Mouse (Mus musculus): Measurements from ENCODE around the gene Ifit3. TPM values are rescaled to one million over a fixed set of nuclear protein-coding genes. Genes with fewer than 3 reads are reported as not detected.
A peak's percentile ranks its signal among the peaks of the same experiment; 100 is the strongest.

Ifit3 gene
- polyA plus RNA-seq, 1 experiment from 2014 or later = 1.2 TPM

- no peaks in the 10 kb centered on the region for H3K36me3 ChIP-seq (ENCODE audit: control insufficient read depth, insufficient read depth, low read length)
- H3K4me1 ChIP-seq (ENCODE audit: control insufficient read depth in 2 of 2, insufficient read depth in 2 of 2, low read length in 2 of 2) = peaks cover 4 to 24% of the 10 kb centered on the region in 2 experiments; a peak in 3 of 4 replicates
- H3K27me3 ChIP-seq (ENCODE audit: control insufficient read depth, insufficient read depth, low read length) = no peaks in the 10 kb centered on the region
- 0 out of 2 replicates have a peak, but pooled peaks cover 3% of the 10 kb centered on the region for H3K9me3 ChIP-seq (ENCODE audit: control insufficient read depth, low read length)
- H3K4me3 ChIP-seq (ENCODE audit: control insufficient read depth in 1 of 2, insufficient read depth in 1 of 2, low read depth in 1 of 2, low read length in 2 of 2) = peak overlapping the region in 1 of 2 experiments; percentile 0; a peak in 3 of 4 replicates
- no peak for ATAC-seq (ENCODE audit: insufficient number of reproducible peaks, insufficient read depth, low FRiP score, low read depth)
- 27% methylated on average over 6 of the region's 6 CpGs for WGBS
- peak overlapping the region; percentile 71 to 90 for H3K27ac ChIP-seq (replicated peaks in 1 of 2; ENCODE audit: control insufficient read depth in 1 of 2, insufficient read depth in 1 of 2, low read depth in 2 of 2, low read length in 2 of 2)
- peak overlapping the region; percentile 78 for H3K4me2 ChIP-seq (ENCODE audit: low read length)
- H3K9ac ChIP-seq (ENCODE audit: low read length) = 0 out of 2 replicates have a peak overlapping the region, but pooled peaks have one; percentile 6
Measured at GRCm38 (mm10) chr19:34553021-34553420, 30.3 kb upstream of the Ifit3 start.

- 56% methylated on average over 3 of the region's 3 CpGs for WGBS
- no peaks in the 10 kb centered on the region for H3K36me3 ChIP-seq (ENCODE audit: control insufficient read depth, insufficient read depth, low read length)
- no peaks in the 10 kb centered on the region for H3K27me3 ChIP-seq (ENCODE audit: control insufficient read depth, insufficient read depth, low read length)
- peak overlapping the region; percentile 78 for H3K4me2 ChIP-seq (ENCODE audit: low read length)
- peak overlapping the region; percentile 71 to 90 for H3K27ac ChIP-seq (replicated peaks in 1 of 2; ENCODE audit: control insufficient read depth in 1 of 2, insufficient read depth in 1 of 2, low read depth in 2 of 2, low read length in 2 of 2)
- no peak for ATAC-seq (ENCODE audit: insufficient number of reproducible peaks, insufficient read depth, low FRiP score, low read depth)
- 0 out of 2 replicates have a peak overlapping the region, but pooled peaks have one; percentile 6 for H3K9ac ChIP-seq (ENCODE audit: low read length)
- peaks cover 4 to 24% of the 10 kb centered on the region in 2 experiments; a peak in 3 of 4 replicates for H3K4me1 ChIP-seq (ENCODE audit: control insufficient read depth in 2 of 2, insufficient read depth in 2 of 2, low read length in 2 of 2)
- H3K4me3 ChIP-seq (ENCODE audit: control insufficient read depth in 1 of 2, insufficient read depth in 1 of 2, low read depth in 1 of 2, low read length in 2 of 2) = peak overlapping the region in 1 of 2 experiments; percentile 0; a peak in 1 of 4 replicates
- H3K9me3 ChIP-seq (ENCODE audit: control insufficient read depth, low read length) = 0 out of 2 replicates have a peak, but pooled peaks cover 3% of the 10 kb centered on the region
Measured at GRCm38 (mm10) chr19:34553522-34553921, 29.8 kb upstream of the Ifit3 start.

DNA sequence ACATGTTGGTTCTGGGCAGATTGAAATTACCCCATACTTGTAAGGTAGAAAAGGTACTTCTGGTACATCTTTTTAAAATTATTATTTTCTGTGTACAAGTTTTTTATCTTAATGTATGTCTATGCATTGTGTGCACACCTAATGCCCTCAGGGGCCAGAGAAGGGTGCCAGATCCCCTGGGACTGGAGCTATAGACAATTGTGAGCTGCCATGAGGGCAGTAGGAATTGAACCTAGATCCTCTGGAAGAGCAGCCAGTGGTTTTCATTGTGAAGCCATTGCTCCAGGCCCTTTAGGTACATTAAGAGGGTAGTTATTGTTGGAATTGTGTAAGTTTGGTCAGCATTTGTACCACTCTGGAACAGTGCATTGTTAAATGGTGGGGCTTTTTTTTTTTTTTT is 29.3 kb upstream of the Ifit3 start:
- H3K4me2 ChIP-seq (ENCODE audit: low read length) = no peak overlapping the region
- peaks cover 4 to 24% of the 10 kb centered on the region in 2 experiments; a peak in 3 of 4 replicates for H3K4me1 ChIP-seq (ENCODE audit: control insufficient read depth in 2 of 2, insufficient read depth in 2 of 2, low read length in 2 of 2)
- H3K36me3 ChIP-seq (ENCODE audit: control insufficient read depth, insufficient read depth, low read length) = no peaks in the 10 kb centered on the region
- no peak for ATAC-seq (ENCODE audit: insufficient number of reproducible peaks, insufficient read depth, low FRiP score, low read depth)
- H3K27ac ChIP-seq (replicated peaks in 1 of 2; ENCODE audit: control insufficient read depth in 1 of 2, insufficient read depth in 1 of 2, low read depth in 2 of 2, low read length in 2 of 2) = no peak overlapping the region; a peak in 1 of 4 replicates
- H3K27me3 ChIP-seq (ENCODE audit: control insufficient read depth, insufficient read depth, low read length) = no peaks in the 10 kb centered on the region
- no peak overlapping the region for H3K9ac ChIP-seq (ENCODE audit: low read length)
- no peak overlapping the region for H3K4me3 ChIP-seq (ENCODE audit: control insufficient read depth in 1 of 2, insufficient read depth in 1 of 2, low read depth in 1 of 2, low read length in 2 of 2)
- H3K9me3 ChIP-seq (ENCODE audit: control insufficient read depth, low read length) = 0 out of 2 replicates have a peak, but pooled peaks cover 3% of the 10 kb centered on the region

GRCm38 (mm10) chr19:34556621-34557020 is 26.7 kb upstream of the Ifit3 start:
- Histone ChIP-seq H3K27ac (replicated peaks in 1 of 2; ENCODE audit: control insufficient read depth in 1 of 2, insufficient read depth in 1 of 2, low read depth in 2 of 2, low read length in 2 of 2) (peak overlapping the region; percentile 6 to 46; a peak in 2 of 4 replicates), H3K4me3 (ENCODE audit: control insufficient read depth in 1 of 2, insufficient read depth in 1 of 2, low read depth in 1 of 2, low read length in 2 of 2) (no peak overlapping the region), H3K9ac (ENCODE audit: low read length) (no peak overlapping the region), H3K4me1 (ENCODE audit: control insufficient read depth in 2 of 2, insufficient read depth in 2 of 2, low read length in 2 of 2) (peaks cover 4 to 19% of the 10 kb centered on the region in 2 experiments; a peak in 3 of 4 replicates), H3K9me3 (ENCODE audit: control insufficient read depth, low read length) (0 out of 2 replicates have a peak, but pooled peaks cover 3% of the 10 kb centered on the region), H3K4me2 (ENCODE audit: low read length) (no peak overlapping the region), H3K36me3 (ENCODE audit: control insufficient read depth, insufficient read depth, low read length) (no peaks in the 10 kb centered on the region), H3K27me3 (ENCODE audit: control insufficient read depth, insufficient read depth, low read length) (no peaks in the 10 kb centered on the region)
- ATAC-seq (ENCODE audit: insufficient number of reproducible peaks, insufficient read depth, low FRiP score, low read depth) = no peak
- 62% methylated on average over 3 of the region's 3 CpGs for WGBS

- no peak overlapping the region for H3K4me2 ChIP-seq (ENCODE audit: low read length)
- no peaks in the 10 kb centered on the region; a peak in 1 of 4 replicates for H3K4me1 ChIP-seq (ENCODE audit: control insufficient read depth in 2 of 2, insufficient read depth in 2 of 2, low read length in 2 of 2)
- H3K36me3 ChIP-seq (ENCODE audit: control insufficient read depth, insufficient read depth, low read length) = no peaks in the 10 kb centered on the region
- H3K9me3 ChIP-seq (ENCODE audit: control insufficient read depth, low read length) = no peaks in the 10 kb centered on the region
- no peak overlapping the region for H3K9ac ChIP-seq (ENCODE audit: low read length)
- H3K27me3 ChIP-seq (ENCODE audit: control insufficient read depth, insufficient read depth, low read length) = no peaks in the 10 kb centered on the region
- no peak for ATAC-seq (ENCODE audit: insufficient number of reproducible peaks, insufficient read depth, low FRiP score, low read depth)
- H3K4me3 ChIP-seq (ENCODE audit: control insufficient read depth in 1 of 2, insufficient read depth in 1 of 2, low read depth in 1 of 2, low read length in 2 of 2) = no peak overlapping the region
- no peak overlapping the region for H3K27ac ChIP-seq (replicated peaks in 1 of 2; ENCODE audit: control insufficient read depth in 1 of 2, insufficient read depth in 1 of 2, low read depth in 2 of 2, low read length in 2 of 2)
Measured at GRCm38 (mm10) chr19:34562556-34562955, 20.8 kb upstream of the Ifit3 start.

DNA sequence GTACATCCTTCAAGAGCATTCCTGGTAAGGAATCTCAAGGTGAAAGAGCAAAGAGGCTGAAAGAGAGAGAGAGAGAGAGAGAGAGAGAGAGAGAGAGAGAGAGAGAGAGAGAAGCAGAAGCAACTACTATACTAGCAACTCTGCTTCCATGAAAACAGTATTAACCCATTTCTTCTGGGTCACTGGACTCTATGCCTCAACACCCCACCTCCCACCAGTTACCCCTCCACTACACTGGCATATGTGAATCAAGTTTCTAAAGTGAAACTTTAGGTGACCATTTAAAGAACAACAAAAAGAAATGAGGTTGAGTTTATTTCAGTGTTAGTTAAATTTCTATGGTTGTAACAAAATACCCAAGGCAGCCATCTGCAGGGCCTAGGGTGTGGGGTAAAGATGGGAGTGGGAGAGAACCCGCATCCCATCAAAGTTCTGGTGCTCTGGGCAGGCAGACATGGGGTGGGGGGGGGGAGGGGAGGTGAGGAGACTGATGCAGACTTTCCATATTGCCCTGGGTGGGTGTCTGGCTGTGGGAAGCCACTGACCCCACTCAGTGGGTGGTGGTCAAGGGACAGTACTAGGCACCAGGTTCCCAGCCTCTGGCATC is 17.1 kb upstream of the Ifit3 start:
- Histone ChIP-seq H3K27me3 (ENCODE audit: control insufficient read depth, insufficient read depth, low read length) (no peaks in the 10 kb centered on the region), H3K4me1 (ENCODE audit: control insufficient read depth in 2 of 2, insufficient read depth in 2 of 2, low read length in 2 of 2) (peaks cover 5 to 10% of the 10 kb centered on the region in 2 experiments; a peak in 2 of 4 replicates), H3K9me3 (ENCODE audit: control insufficient read depth, low read length) (no peaks in the 10 kb centered on the region), H3K27ac (replicated peaks in 1 of 2; ENCODE audit: control insufficient read depth in 1 of 2, insufficient read depth in 1 of 2, low read depth in 2 of 2, low read length in 2 of 2) (no peak overlapping the region), H3K4me2 (ENCODE audit: low read length) (no peak overlapping the region), H3K4me3 (ENCODE audit: control insufficient read depth in 1 of 2, insufficient read depth in 1 of 2, low read depth in 1 of 2, low read length in 2 of 2) (no peak overlapping the region), H3K9ac (ENCODE audit: low read length) (no peak overlapping the region), H3K36me3 (ENCODE audit: control insufficient read depth, insufficient read depth, low read length) (no peaks in the 10 kb centered on the region)
- ATAC-seq (ENCODE audit: insufficient number of reproducible peaks, insufficient read depth, low FRiP score, low read depth) = no peak
- 74% methylated on average over 1 of the region's 1 CpGs for WGBS

DNA sequence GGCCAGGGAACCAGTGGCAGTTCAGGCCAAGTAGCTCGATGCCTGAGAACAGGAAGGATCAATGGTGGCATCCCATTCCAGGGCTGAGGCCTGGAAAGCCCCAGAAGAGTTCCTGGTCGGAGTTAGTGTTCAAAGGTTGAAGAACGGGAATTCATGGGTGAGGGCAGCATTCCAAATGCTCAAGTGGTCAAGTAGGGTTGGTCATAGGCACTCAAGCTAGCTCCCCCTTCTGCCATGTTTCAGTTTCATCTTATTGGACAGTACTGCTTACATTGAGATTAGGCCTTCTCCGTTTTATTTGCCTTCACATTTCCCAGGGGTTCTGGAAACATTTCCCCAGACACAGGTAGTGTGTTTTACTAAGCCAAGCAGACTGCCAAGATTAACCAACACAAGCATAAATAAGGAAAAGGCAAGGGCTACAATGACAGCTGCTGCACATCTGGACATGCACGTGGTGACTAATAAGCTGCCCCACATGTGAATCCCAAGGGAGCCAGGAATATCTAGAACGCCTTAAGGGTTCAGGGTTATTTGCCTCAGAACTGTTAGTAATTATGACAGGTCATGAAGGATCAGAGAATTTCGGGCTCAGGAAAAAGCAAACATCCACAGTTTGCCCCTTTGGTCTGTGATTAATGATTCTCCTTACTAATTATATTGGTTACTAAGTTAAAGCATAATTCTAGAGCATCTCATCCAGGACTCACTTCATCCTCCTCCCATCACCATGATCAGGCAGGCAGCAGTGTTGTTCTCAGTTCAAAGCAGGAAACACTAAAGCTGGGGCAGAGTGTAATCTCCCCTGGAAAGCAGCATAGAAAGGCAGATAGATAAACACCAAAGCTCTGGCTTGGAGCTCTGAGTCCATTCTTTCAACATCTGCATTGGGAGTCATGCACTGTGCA is 14.1 kb upstream of the Ifit3 start:
- WGBS = 75% methylated on average over 7 of the region's 7 CpGs
- no peak for ATAC-seq (ENCODE audit: insufficient number of reproducible peaks, insufficient read depth, low FRiP score, low read depth)

More for the DNA sequence above, 14.1 kb upstream of the Ifit3 start:
- Histone ChIP-seq H3K27me3 (ENCODE audit: control insufficient read depth, insufficient read depth, low read length) (no peaks in the 10 kb centered on the region), H3K9me3 (ENCODE audit: control insufficient read depth, low read length) (no peaks in the 10 kb centered on the region), H3K27ac (replicated peaks in 1 of 2; ENCODE audit: control insufficient read depth in 1 of 2, insufficient read depth in 1 of 2, low read depth in 2 of 2, low read length in 2 of 2) (no peak overlapping the region), H3K9ac (ENCODE audit: low read length) (no peak overlapping the region), H3K4me1 (ENCODE audit: control insufficient read depth in 2 of 2, insufficient read depth in 2 of 2, low read length in 2 of 2) (peaks cover 5 to 10% of the 10 kb centered on the region in 2 experiments; a peak in 2 of 4 replicates), H3K4me3 (ENCODE audit: control insufficient read depth in 1 of 2, insufficient read depth in 1 of 2, low read depth in 1 of 2, low read length in 2 of 2) (no peak overlapping the region), H3K36me3 (ENCODE audit: control insufficient read depth, insufficient read depth, low read length) (peaks cover 14% of the 10 kb centered on the region), H3K4me2 (ENCODE audit: low read length) (no peak overlapping the region)

All from heart, embryonic 14.5 days (tissue).